Mouse (Mus musculus) layer of hippocampus, postnatal 14 days (tissue): ENCODE results near the gene Mvb12a. TPM values are rescaled to one million over a fixed set of nuclear protein-coding genes. Genes with fewer than 3 reads are reported as not detected.

ENCODE experiments used
- DNase-seq, 2 experiments: peaks; one replicate each; pipeline ENCODE4 v3.0.0; 2021 to 2022; ENCODE audit warnings: low spot score in 2 of 2, mixed read lengths in 1 of 2
- total RNA-seq, 2 experiments: library from RNA; stranded (reverse); gene quantifications; 2 replicates each; pipeline ENCODE4 v1.2.3; 2021

Gene Mvb12a
- total RNA-seq, 2 experiments from 2014 or later, result 33.8 to 36.2 TPM

DNA sequence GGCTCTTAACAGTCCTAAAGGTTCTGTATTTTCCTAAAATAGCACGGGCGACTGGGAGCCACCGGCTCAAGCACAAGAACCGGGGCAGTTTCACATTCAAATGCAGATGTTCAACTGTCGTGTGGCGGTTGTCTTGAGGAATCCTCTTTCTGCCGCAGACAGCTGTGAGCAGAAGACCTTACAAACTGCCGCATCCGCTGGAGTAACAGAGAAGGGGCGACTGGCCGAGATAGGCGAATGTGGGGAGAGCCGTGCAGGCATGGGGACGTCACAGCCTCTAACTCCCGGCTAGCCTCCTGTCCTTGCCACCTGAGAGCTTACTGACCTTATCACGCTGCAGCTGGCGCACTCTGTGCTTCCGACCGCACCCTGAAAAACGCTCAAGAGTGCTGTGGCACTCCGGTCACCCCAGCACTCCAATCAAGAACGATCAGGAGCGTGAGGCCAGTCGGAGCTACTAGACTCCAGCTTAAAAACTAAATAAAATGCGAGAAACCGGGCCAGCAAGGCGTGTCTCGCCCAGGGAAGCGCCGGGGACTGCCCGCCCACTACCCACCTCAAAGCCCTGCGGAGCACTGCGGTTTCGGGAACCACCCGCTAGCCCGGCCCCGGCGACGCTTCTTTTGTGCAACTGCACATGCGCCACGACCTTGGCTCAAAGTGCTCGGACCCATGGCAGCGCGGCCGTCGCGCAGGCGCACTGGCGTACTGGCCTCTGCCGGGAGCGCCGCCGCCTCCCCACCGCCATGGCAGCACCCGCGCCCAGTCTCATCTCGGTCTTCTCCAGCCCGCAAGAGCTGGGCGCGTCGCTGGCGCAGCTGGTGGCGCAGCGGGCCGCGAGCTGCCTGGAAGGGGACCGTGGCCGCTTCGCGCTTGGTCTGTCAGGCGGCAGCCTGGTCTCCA lies 49.0 kb downstream of the Mvb12a start, which contains the start of gene Pgls:
Gene Pgls, plus strand, starts transcription at position 706 of the 903 bp plus-strand sequence.
- DNase-seq, result peak; percentile 95 to 98

DNA sequence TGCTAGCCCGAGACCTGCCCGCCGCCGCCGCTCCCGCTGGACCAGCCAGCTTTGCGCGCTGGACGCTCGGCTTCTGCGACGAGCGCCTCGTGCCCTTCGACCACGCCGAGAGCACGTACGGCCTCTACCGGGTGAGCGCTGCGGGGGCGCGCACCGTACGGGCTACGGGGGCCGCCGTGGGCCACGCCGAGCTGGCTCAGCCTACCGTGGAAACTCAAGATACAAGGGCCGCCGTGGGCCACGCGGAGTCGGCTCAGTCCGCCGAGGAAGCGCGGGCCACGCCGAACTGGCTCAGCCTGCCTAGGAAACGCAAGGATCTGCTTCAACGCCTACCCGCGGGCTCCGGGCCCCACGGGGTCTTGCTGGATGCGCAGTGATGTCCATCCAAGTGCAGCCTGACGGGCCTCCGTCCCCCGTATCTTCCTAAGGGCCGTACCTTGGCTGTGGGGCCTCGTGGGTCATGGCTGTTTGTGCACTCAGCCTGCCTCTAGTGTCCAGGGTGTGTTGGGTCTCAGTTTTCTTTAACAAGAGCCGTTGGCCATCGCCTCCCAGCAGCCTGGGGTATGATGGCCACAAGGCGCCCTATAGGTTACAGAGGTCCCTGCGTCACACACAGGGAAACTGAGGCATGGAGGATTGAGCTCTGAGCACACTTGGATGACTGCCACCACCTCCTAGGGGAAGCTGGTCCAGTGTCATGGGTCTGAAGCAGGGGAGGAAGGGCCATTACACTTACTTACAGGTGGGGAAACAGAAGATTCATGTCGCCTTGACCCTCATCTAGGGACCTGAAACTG lies 49.9 kb downstream of the Mvb12a start:
- DNase-seq, result peak in 1 of 2 experiments; percentile 82

- DNase-seq, result no peak
These were observed 51.0 kb downstream of the Mvb12a start for GRCm38 (mm10) chr8:71593556-71594323.

GRCm38 (mm10) chr8:71594324-71594722 lies 51.6 kb downstream of the Mvb12a start:
- no peak for DNase-seq

- peak; percentile 89 to 90 for DNase-seq
These were observed 53.1 kb downstream of the Mvb12a start for GRCm38 (mm10) chr8:71595862-71596261.

DNA sequence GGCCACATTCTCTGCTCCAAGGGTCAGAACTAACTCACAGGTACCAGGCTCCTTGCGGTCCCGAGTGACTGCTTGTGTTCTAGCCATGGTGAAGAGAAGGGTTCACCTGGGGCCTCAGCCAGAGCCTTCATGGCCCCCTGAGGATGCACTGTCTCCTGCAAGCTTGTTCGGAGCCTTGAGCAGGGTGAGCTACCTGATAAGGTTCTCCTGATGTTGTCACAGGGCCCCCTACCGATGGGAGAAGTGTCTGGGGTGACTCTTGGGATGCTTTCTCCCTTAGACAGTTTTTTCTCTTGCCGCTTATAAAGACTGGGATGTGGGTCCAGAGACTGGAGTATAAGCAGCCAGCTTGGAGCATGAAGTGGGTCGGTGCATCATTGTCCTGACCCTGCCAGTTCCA lies 53.7 kb downstream of the Mvb12a start:
- DNase-seq, result no peak

DNA sequence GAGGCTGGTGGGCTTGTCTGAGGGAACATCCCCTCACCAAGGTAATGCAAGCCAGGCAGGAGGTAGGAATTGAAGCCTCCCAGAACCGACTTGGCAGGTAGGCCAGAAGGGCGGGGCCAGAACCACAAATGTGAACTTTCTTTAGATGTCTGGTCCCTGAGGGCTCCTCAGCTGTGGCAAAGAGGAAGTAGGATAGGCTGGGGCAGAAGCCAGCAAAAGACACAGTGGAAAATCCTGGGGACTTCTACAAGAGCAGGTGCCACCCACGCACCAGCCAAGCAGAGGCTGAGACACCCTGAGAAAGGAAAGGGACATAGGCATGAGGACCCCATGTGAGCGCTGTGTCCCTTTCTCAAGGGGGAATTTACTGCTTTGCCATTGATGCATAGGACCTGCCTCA lies 54.1 kb downstream of the Mvb12a start:
- no peak for DNase-seq

GRCm38 (mm10) chr8:71597451-71597850 lies 54.7 kb downstream of the Mvb12a start, which contains the start of gene Fam129c:
Gene Fam129c (plus strand): TSS chr8:71597648.
- no peak for DNase-seq

Other genes starting within 250 kb of the Mvb12a start
- 10 to 100 TPM; 84.9 to 96.2 TPM for gene Use1, start 176.1 kb upstream of the Mvb12a start, total RNA-seq
- gene Ocel1, start 171.6 kb upstream of the Mvb12a start, total RNA-seq, result 10 to 100 TPM; 16.0 to 18.1 TPM
- gene Nr2f6, start 161.0 kb upstream of the Mvb12a start, total RNA-seq, result 10 to 100 TPM; 33.9 to 36.7 TPM
- gene Ushbp1, start 147.1 kb upstream of the Mvb12a start, total RNA-seq, result 1 to 10 TPM; 5.1 to 5.2 TPM
- gene Babam1, start 146.1 kb upstream of the Mvb12a start, total RNA-seq, result 10 to 100 TPM; 89.1 to 96.7 TPM
- 1 to 10 TPM in 1 of 2 experiments, under 1 TPM in 1; 0.60 to 1.7 TPM for gene Ankle1, start 136.9 kb upstream of the Mvb12a start, total RNA-seq
- 100 to 1,000 TPM; 179 to 181 TPM for gene Abhd8, start 79.3 kb upstream of the Mvb12a start, total RNA-seq
- gene Mrpl34, start 78.0 kb upstream of the Mvb12a start, total RNA-seq, result 10 to 100 TPM; 52.6 to 62.7 TPM
- 100 to 1,000 TPM; 104 to 110 TPM for gene Dda1, start 73.7 kb upstream of the Mvb12a start, total RNA-seq
- 10 to 100 TPM; 60.1 to 62.4 TPM for gene Ano8, start 57.0 kb upstream of the Mvb12a start, total RNA-seq
- gene Gtpbp3, start 54.8 kb upstream of the Mvb12a start, total RNA-seq, result 10 to 100 TPM; 30.6 to 33.3 TPM
- gene Plvap, start 31.2 kb upstream of the Mvb12a start, total RNA-seq, result 1 to 10 TPM; 7.2 to 7.6 TPM
- gene Ccdc194, start 17.2 kb upstream of the Mvb12a start, total RNA-seq, result not detected
- 1 to 10 TPM; 3.4 to 5.5 TPM for gene Bst2, start 5.5 kb upstream of the Mvb12a start, total RNA-seq
- under 1 TPM in 1 of 2 experiments, not detected in 1; 0.35 TPM for gene Tmem221, start 15.9 kb downstream of the Mvb12a start, total RNA-seq
- under 1 TPM; 0.12 to 0.21 TPM for gene Nxnl1, start 23.7 kb downstream of the Mvb12a start, total RNA-seq
- gene Slc27a1, start 26.0 kb downstream of the Mvb12a start, total RNA-seq, result 100 to 1,000 TPM in 1 of 2 experiments, 10 to 100 TPM in 1; 90.9 to 101 TPM
- gene Pgls, start 49.3 kb downstream of the Mvb12a start, total RNA-seq, result 10 to 100 TPM; 59.0 to 61.6 TPM
- gene Fam129c, start 54.7 kb downstream of the Mvb12a start, total RNA-seq, result 1 to 10 TPM; 2.6 to 2.7 TPM
- 10 to 100 TPM; 58.4 to 62.9 TPM for gene Colgalt1, start 68.1 kb downstream of the Mvb12a start, total RNA-seq
- 100 to 1,000 TPM; 268 to 281 TPM for gene Unc13a, start 128.8 kb downstream of the Mvb12a start, total RNA-seq
- gene Jak3, start 133.4 kb downstream of the Mvb12a start, total RNA-seq, result 1 to 10 TPM; 7.1 to 7.7 TPM
- 1 to 10 TPM; 2.6 to 3.0 TPM for gene Insl3, start 146.3 kb downstream of the Mvb12a start, total RNA-seq
- gene B3gnt3, start 158.9 kb downstream of the Mvb12a start, total RNA-seq, result under 1 TPM; 0.23 to 0.48 TPM
- 10 to 100 TPM; 83.1 to 86.4 TPM for gene Fcho1, start 182.8 kb downstream of the Mvb12a start, total RNA-seq